Mouse (Mus musculus): ENCODE measurements around the gene Cacna2d3. TPM values are rescaled to one million over a fixed set of nuclear protein-coding genes. Genes with fewer than 3 reads are reported as not detected.

Cacna2d3 gene
- polyA plus RNA-seq, 1 experiment from 2014 or later: 1.1 TPM

DNA sequence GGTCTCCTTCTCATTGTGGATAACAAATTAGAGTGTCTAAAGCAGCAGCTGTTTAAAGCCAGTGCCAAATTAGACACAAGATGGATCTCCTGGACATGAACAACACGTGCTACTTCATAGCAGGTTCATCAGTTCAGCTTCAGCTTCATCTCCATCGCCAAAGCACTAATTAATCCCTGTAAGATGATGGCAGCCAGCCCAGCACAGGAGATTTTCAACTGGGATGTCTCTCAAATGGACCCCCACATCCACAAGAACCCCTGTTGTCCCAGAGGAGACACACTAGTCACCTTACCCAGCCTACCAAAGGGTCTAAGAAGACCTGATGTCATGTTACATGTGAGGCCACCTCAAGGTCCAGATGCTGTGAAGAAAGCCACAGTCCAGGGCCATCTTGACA is 408.2 kb downstream of the Cacna2d3 start:
- H3K36me3 ChIP-seq: no peaks in the 10 kb centered on the region
- H3K4me3 ChIP-seq: no peak overlapping the region
- 84% methylated on average over 2 of the region's 2 CpGs for WGBS
- H3K4me1 ChIP-seq: no peaks in the 10 kb centered on the region
- no peaks in the 10 kb centered on the region for H3K27me3 ChIP-seq (ENCODE audit: insufficient read depth, poor library complexity, severe bottlenecking)
- DNase-seq (ENCODE audit: low spot score): no peak
- no peak overlapping the region for H3K27ac ChIP-seq
- H3K9me3 ChIP-seq: no peaks in the 10 kb centered on the region

DNA sequence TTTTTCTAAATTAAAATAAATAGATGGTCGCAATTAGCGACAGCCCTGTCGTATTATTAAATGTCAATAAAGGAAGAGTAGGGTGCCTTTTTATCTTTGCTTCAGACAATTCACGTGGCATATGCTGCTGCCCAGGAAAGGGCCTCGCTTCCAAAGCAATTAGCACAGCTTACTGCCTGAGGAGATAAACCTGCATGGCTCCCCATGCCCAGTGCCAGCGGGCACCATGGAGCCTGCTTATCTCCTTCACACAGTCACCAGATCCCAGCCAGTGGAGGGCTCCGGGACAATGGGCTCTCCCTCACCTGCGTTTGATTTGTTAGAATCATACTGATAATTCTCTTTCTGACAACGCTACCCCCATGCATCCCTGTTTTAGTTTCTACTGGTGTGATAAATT is 416.0 kb downstream of the Cacna2d3 start:
- Histone ChIP-seq H3K4me3 (no peak overlapping the region), H3K36me3 (no peaks in the 10 kb centered on the region), H3K27me3 (ENCODE audit: insufficient read depth, poor library complexity, severe bottlenecking) (no peaks in the 10 kb centered on the region), H3K9me3 (no peaks in the 10 kb centered on the region), H3K4me1 (no peaks in the 10 kb centered on the region), H3K27ac (no peak overlapping the region)
- no peak for DNase-seq (ENCODE audit: low spot score)
- WGBS: 79% methylated on average over 9 of the region's 9 CpGs

DNA sequence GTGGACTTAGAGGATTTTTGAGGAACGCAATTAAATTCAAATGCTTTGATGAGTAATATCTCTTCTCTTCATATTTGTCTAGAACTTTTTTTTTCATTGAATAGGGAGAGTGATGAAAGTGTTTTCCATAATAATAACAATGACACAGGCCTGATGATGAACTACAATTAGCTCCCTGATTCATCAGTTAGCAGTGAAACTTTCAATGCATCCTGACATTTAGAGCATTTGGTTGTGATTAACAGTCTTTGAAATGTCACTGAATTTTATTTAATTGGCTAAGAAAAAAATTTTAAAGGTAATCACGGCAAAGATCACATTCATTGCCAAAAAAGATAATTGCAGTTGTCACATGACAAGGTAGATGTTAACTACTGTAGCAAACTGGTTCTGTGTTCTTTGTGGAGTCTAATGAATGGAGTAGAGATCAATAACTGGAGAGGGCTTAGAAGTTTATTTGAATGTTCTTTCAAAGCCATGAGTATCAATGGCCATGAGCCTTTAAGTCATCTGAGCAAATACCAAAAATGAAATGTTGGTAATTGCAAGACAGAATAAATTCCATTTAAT is 425.4 kb downstream of the Cacna2d3 start:
- WGBS: 82% methylated on average over 2 of the region's 2 CpGs
- Histone ChIP-seq H3K4me3 (no peak overlapping the region), H3K27me3 (ENCODE audit: insufficient read depth, poor library complexity, severe bottlenecking) (no peaks in the 10 kb centered on the region), H3K27ac (no peak overlapping the region), H3K4me1 (no peaks in the 10 kb centered on the region), H3K9me3 (no peaks in the 10 kb centered on the region), H3K36me3 (no peaks in the 10 kb centered on the region)
- DNase-seq (ENCODE audit: low spot score): no peak

DNA sequence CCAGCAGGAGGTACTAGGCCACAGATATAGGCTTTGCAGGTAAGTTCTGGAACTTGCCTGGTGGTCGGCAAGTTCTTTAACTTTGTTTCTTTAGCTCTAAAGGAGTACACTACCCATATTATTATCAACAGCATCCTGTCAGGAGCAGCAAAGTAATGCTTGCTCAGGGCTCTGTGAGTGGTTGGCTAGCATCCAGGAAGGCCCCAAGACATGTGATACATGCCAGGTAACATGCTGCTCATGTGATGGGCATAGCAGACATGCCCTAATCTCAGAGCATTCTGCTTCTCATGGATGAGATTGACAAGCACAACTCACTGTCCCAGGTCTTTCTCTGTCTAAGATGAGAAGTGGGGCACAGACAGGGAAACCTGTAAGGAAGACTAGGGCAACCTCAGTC is 442.8 kb downstream of the Cacna2d3 start:
- Histone ChIP-seq H3K27ac (no peak overlapping the region), H3K36me3 (no peaks in the 10 kb centered on the region), H3K9me3 (no peaks in the 10 kb centered on the region), H3K4me1 (peaks cover 10% of the 10 kb centered on the region), H3K27me3 (ENCODE audit: insufficient read depth, poor library complexity, severe bottlenecking) (no peaks in the 10 kb centered on the region), H3K4me3 (no peak overlapping the region)
- WGBS: 83% methylated on average over 1 of the region's 1 CpGs
- no peak for DNase-seq (ENCODE audit: low spot score)

DNA sequence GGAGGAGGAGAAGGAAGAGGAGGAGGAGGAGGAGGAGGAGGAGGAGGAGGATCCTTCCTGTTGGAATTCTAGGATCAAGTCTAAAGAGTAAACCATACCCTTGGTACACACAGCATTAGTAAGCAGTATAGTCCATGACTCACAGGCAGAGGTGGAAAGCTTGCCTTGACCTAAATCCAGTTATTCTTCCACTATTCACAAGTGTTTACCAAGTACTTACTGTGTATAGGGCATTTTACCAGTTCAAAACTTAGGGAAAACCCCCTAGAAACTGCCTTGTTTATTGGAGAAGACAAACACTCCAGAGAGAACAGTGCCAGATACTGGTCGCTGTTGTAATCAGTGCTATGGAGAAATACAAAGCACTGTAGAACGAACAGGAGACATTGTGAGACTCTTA is 443.3 kb downstream of the Cacna2d3 start:
- H3K4me3 ChIP-seq: no peak overlapping the region
- 74% methylated on average over 2 of the region's 2 CpGs for WGBS
- no peaks in the 10 kb centered on the region for H3K9me3 ChIP-seq
- H3K27ac ChIP-seq: no peak overlapping the region
- no peaks in the 10 kb centered on the region for H3K27me3 ChIP-seq (ENCODE audit: insufficient read depth, poor library complexity, severe bottlenecking)
- no peaks in the 10 kb centered on the region for H3K36me3 ChIP-seq
- H3K4me1 ChIP-seq: peaks cover 5% of the 10 kb centered on the region; the same call in 1 of the 2 replicates
- DNase-seq (ENCODE audit: low spot score): no peak

- Histone ChIP-seq H3K9me3 (no peaks in the 10 kb centered on the region), H3K36me3 (no peaks in the 10 kb centered on the region), H3K27me3 (ENCODE audit: insufficient read depth, poor library complexity, severe bottlenecking) (no peaks in the 10 kb centered on the region), H3K4me1 (no peaks in the 10 kb centered on the region), H3K27ac (no peak overlapping the region), H3K4me3 (no peak overlapping the region)
- WGBS: 56% methylated on average over 2 of the region's 2 CpGs
- DNase-seq (ENCODE audit: low spot score): no peak
Observed at GRCm38 (mm10) chr14:29277701-29278100, 444.0 kb downstream of the Cacna2d3 start.

- Histone ChIP-seq H3K4me1 (peaks cover 13% of the 10 kb centered on the region), H3K36me3 (no peaks in the 10 kb centered on the region), H3K27ac (no peak overlapping the region), H3K4me3 (no peak overlapping the region), H3K27me3 (ENCODE audit: insufficient read depth, poor library complexity, severe bottlenecking) (no peaks in the 10 kb centered on the region), H3K9me3 (no peaks in the 10 kb centered on the region)
- DNase-seq (ENCODE audit: low spot score): no peak
Observed at GRCm38 (mm10) chr14:29273890-29274289, 447.8 kb downstream of the Cacna2d3 start.

GRCm38 (mm10) chr14:29270541-29270940 is 451.1 kb downstream of the Cacna2d3 start:
- 92% methylated on average over 5 of the region's 5 CpGs for WGBS
- no peak overlapping the region for H3K4me3 ChIP-seq
- H3K4me1 ChIP-seq: peaks cover 28% of the 10 kb centered on the region
- no peaks in the 10 kb centered on the region for H3K9me3 ChIP-seq
- H3K36me3 ChIP-seq: no peaks in the 10 kb centered on the region
- DNase-seq (ENCODE audit: low spot score): no peak
- H3K27me3 ChIP-seq (ENCODE audit: insufficient read depth, poor library complexity, severe bottlenecking): no peaks in the 10 kb centered on the region
- H3K27ac ChIP-seq: no peak overlapping the region

DNA sequence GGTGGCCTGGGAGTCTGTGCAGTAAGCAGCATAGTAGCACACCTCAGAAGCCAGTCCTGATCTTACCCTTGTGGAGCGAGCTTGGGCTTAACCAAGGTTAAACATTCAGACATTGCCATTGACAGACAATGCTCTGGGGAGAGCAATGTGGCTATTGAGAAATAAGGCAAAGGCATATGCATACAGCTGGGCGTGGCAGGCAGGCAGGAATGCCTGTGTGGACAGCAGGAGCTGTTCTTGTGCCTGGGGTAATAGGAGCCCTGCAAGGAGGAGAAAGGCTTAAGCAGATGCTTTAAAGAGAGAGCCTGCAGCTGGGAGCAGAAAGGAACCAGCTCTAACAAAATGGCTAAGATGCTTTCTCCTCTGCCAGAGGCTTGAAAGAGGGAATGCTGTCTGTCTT is 451.8 kb downstream of the Cacna2d3 start:
- Histone ChIP-seq H3K4me3 (no peak overlapping the region), H3K36me3 (no peaks in the 10 kb centered on the region), H3K27me3 (ENCODE audit: insufficient read depth, poor library complexity, severe bottlenecking) (no peaks in the 10 kb centered on the region), H3K4me1 (peaks cover 28% of the 10 kb centered on the region), H3K9me3 (no peaks in the 10 kb centered on the region), H3K27ac (no peak overlapping the region)
- DNase-seq (ENCODE audit: low spot score): no peak
- WGBS: 51% methylated on average over 2 of the region's 2 CpGs

DNA sequence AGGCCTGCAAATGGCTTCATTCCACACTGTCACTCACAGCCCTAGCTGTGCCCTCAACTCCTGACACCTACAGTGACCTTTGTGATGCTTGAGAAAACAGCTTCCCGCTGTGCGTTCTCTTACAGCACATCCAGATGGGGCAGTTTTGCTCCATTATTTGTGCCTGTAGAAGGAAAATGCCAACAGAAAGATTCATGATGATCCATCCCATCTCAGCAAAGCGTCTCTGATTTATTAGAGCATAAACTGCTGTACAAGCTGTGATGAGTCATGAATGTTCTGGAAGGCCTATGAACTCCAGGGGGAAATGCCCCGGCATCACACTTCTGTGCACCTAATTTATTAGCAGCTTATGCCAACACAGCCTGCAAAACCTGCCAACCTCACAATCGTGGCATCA is 453.1 kb downstream of the Cacna2d3 start:
- Histone ChIP-seq H3K27ac (no peak overlapping the region), H3K4me1 (peaks cover 28% of the 10 kb centered on the region), H3K4me3 (no peak overlapping the region), H3K27me3 (ENCODE audit: insufficient read depth, poor library complexity, severe bottlenecking) (no peaks in the 10 kb centered on the region), H3K9me3 (no peaks in the 10 kb centered on the region), H3K36me3 (no peaks in the 10 kb centered on the region)
- DNase-seq (ENCODE audit: low spot score): no peak
- WGBS: 34% methylated on average over 5 of the region's 5 CpGs

DNA sequence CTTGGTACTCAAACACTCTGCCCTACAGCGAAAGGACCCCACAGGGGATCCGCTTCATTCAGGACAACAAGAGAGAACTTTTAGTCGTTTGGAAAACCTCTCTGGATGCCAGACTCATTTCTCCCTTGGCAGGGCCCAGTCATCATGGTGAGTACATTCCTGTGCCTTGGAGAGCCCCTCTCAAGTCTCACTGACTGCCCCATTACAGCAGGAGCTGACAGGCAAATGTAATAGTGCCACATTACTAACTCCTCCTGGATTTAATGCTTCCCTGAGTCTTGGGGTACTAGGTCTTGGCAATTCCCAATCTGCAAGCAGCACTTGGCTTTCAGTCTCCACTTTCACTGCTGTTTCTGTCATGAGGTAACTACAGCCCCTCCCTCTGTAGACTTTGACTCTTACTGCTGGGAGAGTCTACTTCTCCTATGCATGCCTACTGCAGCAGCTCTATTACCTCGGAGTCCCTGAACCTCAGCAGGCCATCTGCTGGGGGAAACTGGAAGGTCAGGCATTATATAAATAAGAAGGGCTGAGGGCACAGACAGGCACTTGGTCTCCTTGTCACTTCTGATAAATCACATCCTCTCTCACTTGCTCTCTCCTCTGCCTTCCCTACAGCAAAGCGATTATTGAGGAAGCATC is 454.3 kb downstream of the Cacna2d3 start:
- H3K4me1 ChIP-seq: peaks cover 28% of the 10 kb centered on the region
- no peaks in the 10 kb centered on the region for H3K9me3 ChIP-seq
- no peaks in the 10 kb centered on the region for H3K36me3 ChIP-seq
- no peak for DNase-seq (ENCODE audit: low spot score)
- no peak overlapping the region for H3K27ac ChIP-seq
- WGBS: 46% methylated on average over 5 of the region's 5 CpGs
- no peak overlapping the region for H3K4me3 ChIP-seq
- H3K27me3 ChIP-seq (ENCODE audit: insufficient read depth, poor library complexity, severe bottlenecking): no peaks in the 10 kb centered on the region

GRCm38 (mm10) chr14:29260621-29261020 is 461.0 kb downstream of the Cacna2d3 start:
- Histone ChIP-seq H3K4me1 (no peaks in the 10 kb centered on the region), H3K27ac (no peak overlapping the region), H3K36me3 (no peaks in the 10 kb centered on the region), H3K4me3 (no peak overlapping the region), H3K9me3 (no peaks in the 10 kb centered on the region), H3K27me3 (ENCODE audit: insufficient read depth, poor library complexity, severe bottlenecking) (no peaks in the 10 kb centered on the region)
- 75% methylated on average over 1 of the region's 1 CpGs for WGBS
- no peak for DNase-seq (ENCODE audit: low spot score)

DNA sequence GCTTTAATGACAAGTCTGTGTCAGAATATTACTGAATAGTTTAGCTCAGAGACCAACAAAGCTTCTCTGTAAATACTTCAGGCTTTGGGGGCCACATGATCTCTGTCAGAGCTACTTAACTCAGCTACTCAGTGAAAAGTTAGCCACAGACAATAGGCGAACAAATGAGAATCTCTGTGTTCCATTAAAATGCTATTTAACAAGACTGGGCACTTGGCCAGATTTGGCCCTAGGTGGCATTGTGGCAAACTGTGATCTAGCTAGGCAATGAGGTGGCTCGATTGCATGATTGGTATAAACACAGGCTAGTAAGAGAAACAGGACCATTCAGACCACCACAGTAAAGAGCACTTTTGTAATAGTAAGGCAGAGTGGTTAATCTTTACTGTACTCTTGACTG is 478.1 kb downstream of the Cacna2d3 start:
- WGBS: 79% methylated on average over 2 of the region's 2 CpGs
- H3K36me3 ChIP-seq: no peaks in the 10 kb centered on the region
- H3K27me3 ChIP-seq (ENCODE audit: insufficient read depth, poor library complexity, severe bottlenecking): no peaks in the 10 kb centered on the region
- H3K27ac ChIP-seq: no peak overlapping the region
- H3K9me3 ChIP-seq: 0 out of 2 replicates have a peak, but pooled peaks cover 3% of the 10 kb centered on the region
- no peak for DNase-seq (ENCODE audit: low spot score)
- no peaks in the 10 kb centered on the region for H3K4me1 ChIP-seq
- no peak overlapping the region for H3K4me3 ChIP-seq

- Histone ChIP-seq H3K9me3 (no peaks in the 10 kb centered on the region), H3K4me1 (no peaks in the 10 kb centered on the region), H3K27ac (no peak overlapping the region), H3K27me3 (ENCODE audit: insufficient read depth, poor library complexity, severe bottlenecking) (no peaks in the 10 kb centered on the region), H3K36me3 (no peaks in the 10 kb centered on the region), H3K4me3 (no peak overlapping the region)
- no peak for DNase-seq (ENCODE audit: low spot score)
- 71% methylated on average over 3 of the region's 3 CpGs for WGBS
Observed at GRCm38 (mm10) chr14:29238446-29238845, 483.2 kb downstream of the Cacna2d3 start.

Measured in heart, embryonic 10.5 days (tissue).